Mouse (Mus musculus): ENCODE results near the gene Gatd1.
"Not testable (repeated sequence)": the region's sequence is repeated elsewhere in the genome, so short reads cannot be mapped to it uniquely, and the experiment has no call there.

The Gatd1 gene

DNA sequence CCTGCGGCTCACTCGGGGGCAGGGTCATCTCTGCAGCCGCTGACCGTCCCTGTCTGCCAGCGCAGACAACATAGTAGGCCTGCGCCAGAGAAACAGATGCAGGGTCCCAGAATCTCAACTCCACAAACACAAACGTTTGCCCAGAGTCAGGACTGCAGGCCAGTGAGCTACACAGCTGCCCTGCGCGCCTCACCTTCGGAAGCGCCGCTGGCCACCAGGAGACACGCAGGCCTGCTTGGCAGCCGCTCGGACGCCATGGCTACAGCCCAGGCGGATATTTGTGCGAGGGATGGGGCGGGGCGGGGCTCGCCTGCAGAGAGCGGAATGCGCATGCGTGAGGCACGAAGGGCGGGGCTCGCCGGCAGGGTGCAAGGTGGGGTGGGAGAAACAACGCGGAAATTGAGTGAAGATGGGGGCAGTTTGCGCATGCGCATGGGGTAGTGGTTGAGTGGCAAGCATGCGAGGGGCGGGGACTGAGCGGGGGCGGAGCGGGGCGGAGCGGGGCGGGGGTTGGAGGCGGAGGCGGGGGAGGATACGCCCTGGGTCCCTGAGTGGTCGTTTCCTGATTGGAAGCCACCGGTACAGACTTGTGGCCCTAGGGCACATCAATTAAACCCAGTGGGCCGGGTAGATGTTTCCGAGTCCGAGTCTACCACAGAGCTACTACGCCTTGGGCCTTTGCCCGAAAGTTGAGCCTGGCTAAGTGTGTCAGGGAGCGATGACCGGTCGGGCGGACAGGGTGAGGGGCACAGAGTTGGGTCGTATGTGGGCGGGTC is at the start of gene Gatd1:
Gene Gatd1 (minus strand): TSS at position 328 of the 776 bp plus-strand sequence.
- in situ Hi-C loops (cut with MboI) = no loop called here

DNA sequence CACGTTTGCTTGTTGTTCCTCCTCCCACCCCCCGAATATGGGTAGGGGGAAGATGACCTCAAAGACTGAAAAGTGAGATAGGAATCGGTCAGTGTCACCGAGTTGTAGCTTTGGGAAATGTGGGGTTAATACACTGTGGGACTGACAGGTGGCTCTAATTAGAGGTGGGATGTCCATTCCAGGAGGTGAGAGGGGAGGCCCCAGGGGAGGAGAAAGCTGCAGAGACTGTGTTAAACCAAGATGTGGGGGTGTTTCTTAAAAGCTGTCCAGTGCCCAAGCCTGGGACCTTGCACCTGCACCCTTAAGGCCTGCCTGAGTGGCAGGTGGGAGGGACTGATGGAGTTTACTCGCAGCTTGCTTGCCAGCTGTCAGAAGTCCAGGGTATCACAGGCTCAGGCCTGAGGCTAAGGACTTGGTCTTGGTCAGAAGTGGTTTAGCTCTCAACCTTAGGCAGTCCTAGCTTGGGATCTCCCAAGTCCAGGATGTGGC is 48.4 kb upstream of the Gatd1 start:
- in situ Hi-C loops (cut with MboI) = no loop called here

- in situ Hi-C loops (cut with MboI) = no loop called here
These were observed 47.8 kb upstream of the Gatd1 start for GRCm38 (mm10) chr7:141461521-141462332.

GRCm38 (mm10) chr7:141460391-141461113 is 46.6 kb upstream of the Gatd1 start, which contains the start of gene Cracr2b:
Cracr2b (plus strand) TSS chr7:141461094.
- in situ Hi-C loops (cut with MboI) = no loop called here

DNA sequence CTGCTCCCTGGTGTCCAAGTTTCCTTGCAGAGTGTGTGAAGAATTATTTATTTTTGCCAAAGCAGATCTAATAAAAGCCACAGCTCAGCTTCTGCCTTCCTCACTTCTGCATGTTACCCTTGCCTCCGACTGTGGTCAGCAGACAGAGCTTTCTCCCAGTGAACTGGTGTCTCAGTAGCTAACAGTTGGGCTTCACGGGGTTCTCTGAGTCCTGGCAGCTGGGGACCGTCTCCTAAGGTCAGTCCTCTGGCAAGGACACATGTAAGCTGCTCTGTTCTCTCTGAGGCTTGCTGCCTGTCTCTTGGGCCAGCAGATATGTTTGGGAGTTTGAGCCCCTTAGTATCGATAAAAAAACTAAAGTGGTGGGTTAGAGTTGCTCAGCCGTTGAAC is 46.1 kb upstream of the Gatd1 start:
- in situ Hi-C loops (cut with MboI) = no loop called here

DNA sequence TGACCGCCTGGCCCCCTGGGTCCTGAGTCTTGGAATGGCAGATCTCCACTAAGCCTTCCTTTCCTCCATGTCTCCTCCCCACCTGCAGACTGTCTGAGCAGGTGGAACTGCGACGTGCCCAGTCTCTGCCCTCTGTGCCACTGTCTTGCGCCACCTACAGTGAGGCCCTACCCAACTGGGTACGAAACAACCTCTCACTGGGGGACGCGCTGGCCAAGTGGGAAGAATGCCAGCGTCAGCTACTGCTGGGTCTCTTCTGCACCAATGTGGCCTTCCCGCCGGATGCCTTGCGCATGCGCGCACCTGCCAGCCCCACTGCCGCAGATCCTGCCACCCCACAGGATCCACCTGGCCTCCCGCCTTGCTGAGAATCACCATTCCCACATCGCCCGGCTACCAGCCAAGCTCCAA is 45.4 kb upstream of the Gatd1 start:
- in situ Hi-C loops (cut with MboI) = no loop called here

GRCm38 (mm10) chr7:141458661-141459060 is 44.7 kb upstream of the Gatd1 start:
- in situ Hi-C loops (cut with MboI) = no loop called here

GRCm38 (mm10) chr7:141457986-141458660 is 44.2 kb upstream of the Gatd1 start:
- in situ Hi-C loops (cut with MboI) = no loop called here

DNA sequence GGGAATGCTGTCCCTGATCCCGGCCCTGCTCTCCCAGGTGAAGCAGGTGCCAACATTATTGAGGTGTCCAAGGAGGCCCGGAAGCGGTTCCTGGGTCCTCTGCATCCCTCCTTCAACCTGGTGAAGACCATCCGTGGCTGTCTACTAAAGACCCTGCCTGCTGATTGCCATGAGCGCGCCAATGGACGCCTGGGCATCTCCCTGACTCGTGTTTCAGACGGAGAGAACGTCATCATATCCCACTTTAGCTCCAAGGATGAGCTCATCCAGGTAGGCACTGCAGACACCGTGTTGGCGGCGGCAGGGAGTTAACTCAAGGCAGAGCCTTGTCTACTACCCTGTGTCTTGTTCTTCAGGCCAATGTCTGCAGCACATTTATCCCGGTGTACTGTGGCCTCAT is 43.3 kb upstream of the Gatd1 start:
- in situ Hi-C loops (cut with MboI) = no loop called here

DNA sequence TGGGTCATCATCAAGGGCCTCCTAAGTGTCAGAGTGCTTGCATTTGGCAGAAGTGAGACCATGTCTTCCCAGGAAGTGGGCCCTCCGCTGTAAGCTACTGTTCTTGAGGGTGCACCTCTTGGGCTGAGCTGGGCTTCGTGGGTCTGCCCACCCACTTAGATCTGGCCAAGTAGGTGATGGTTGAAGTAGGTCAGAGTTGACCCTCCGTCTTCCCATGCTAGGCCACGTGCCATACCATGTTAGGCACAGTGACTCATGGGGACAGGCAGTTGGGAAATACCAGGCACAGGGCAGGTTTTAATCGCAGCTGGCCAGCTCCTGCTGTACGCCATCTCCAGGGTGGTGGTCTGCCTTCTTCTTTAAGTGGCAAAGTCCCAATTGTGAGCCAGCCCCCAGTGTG is 42.8 kb upstream of the Gatd1 start:
- in situ Hi-C loops (cut with MboI) = no loop called here

DNA sequence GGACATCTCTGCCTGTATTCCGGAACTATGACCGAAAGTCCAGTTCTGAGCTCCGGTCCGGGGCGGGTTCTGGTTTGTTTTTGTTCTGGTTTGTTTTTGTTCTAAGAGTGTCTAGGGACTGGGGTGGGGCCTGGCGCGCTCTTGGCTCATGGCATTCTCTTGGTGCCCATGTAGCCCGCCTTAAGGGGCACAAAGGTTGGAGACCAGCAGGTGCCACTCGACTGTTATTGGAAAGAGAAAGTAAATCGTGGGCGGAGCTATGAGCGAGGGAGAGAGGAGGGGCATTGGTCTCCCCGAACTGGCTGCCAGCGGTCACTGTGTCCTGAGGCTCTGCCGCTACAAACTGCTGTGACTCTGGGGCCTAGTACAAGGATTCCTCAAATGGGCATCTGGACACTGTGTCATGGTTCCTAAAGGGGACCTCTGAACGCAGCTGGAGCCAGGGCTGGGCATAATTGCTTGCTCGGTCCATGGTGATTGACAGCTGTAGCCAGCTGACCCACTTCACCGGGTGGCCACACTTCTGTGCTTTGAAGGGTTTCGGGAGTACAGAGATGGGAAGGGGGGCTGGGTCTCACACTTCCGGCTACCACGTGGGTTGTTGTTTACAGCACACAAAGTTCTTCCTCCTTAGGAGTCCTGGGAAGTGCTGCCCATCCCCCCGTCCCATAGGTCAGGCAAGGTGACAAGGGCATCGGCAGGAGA is 41.8 kb upstream of the Gatd1 start:
- in situ Hi-C loops (cut with MboI) = no loop called here

GRCm38 (mm10) chr7:141454967-141455551 is 41.1 kb upstream of the Gatd1 start, which contains the start of gene Pnpla2:
Pnpla2 (plus strand) TSS chr7:141455198.
- in situ Hi-C loops (cut with MboI) = no loop called here

- in situ Hi-C loops (cut with MboI) = no loop called here
These were observed 39.7 kb upstream of the Gatd1 start for GRCm38 (mm10) chr7:141453636-141454035.

DNA sequence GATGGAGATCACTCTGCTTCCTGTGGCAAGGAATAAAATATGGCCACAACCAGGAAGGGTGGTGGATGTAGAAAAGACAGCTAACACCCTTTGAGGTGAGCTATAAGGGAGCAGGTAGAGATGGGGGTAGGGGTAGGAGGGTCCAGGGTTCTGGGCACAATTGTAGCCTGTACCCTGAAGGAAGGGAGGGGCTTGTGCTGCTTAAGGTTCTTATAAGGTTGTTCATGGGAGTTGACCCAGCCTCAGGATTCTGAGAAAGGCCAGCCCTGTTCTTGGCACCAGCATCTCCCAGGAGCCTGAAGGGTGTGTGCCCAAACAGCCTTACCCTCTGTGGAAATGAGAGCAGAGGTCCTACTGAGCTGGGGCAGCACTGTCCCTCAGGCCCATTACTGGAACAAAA is 38.0 kb upstream of the Gatd1 start:
- in situ Hi-C loops (cut with MboI) = no loop called here

GRCm38 (mm10) chr7:141447110-141447991 is 33.4 kb upstream of the Gatd1 start, which contains the start of gene Rplp2:
Rplp2 (plus strand) TSS chr7:141447370.
- in situ Hi-C loops (cut with MboI) = no loop called here

GRCm38 (mm10) chr7:141446374-141446773 is 32.4 kb upstream of the Gatd1 start:
- in situ Hi-C loops (cut with MboI) = not testable (repeated sequence)

- in situ Hi-C loops (cut with MboI) = no loop called here
These were observed 29.9 kb upstream of the Gatd1 start, which contains the start of gene Pidd1 for GRCm38 (mm10) chr7:141443828-141444237. Pidd1 (minus strand) TSS chr7:141444025.

GRCm38 (mm10) chr7:141443081-141443821 is 29.3 kb upstream of the Gatd1 start:
- in situ Hi-C loops (cut with MboI) = no loop called here

DNA sequence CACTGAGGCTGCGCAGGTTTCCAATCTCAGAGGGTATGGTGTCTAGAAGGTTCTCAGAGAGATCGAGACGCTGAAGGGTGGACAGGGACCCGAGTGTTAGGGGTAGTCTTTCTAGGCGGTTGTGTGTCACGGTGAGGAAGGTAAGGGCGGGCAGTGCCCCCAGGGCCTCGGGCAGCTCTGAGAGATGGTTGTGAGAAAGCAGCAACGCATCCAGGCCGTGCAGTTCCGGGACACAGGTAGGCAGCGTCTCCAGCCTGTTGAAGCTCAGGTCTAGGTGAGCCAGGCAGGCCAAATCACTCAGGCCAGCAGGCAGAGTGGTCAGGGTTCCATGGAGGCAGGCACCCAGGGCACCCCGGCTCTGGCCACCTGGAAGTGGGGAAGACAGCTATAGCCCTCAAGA is 28.3 kb upstream of the Gatd1 start:
- in situ Hi-C loops (cut with MboI) = no loop called here
